Mouse (Mus musculus) olfactory bulb, adult 2 months (tissue): ENCODE measurements around the gene Proca1. TPM values are rescaled to one million over a fixed set of nuclear protein-coding genes. Genes with fewer than 3 reads are reported as not detected.

ENCODE experiments used
- H3K27ac ChIP-seq: fragments of 200-500 bp; 2 replicates; pipeline ENCODE4 v1.5.1; 2012; ENCODE audit warnings: low read depth, low read length; ENCODE audit not compliant: insufficient read depth
- H3K4me1 ChIP-seq: fragments of 200-500 bp; 2 replicates; pipeline ENCODE4 v1.6.1; 2012; ENCODE audit warnings: low read length; ENCODE audit not compliant: control insufficient read depth, insufficient read depth
- H3K4me3 ChIP-seq: fragments of 200-500 bp; 2 replicates; pipeline ENCODE4 v1.5.1; 2012; ENCODE audit warnings: mild to moderate bottlenecking, low read depth, low read length, moderate library complexity; ENCODE audit not compliant: insufficient read depth
- CTCF ChIP-seq: fragments of 200-500 bp; IDR thresholded peaks from 2 replicates; pipeline ENCODE4 v1.5.1; 2012; ENCODE audit warnings: low read depth, mild to moderate bottlenecking, low read length, moderate library complexity; ENCODE audit not compliant: insufficient read depth
- POLR2A ChIP-seq: fragments of 200-500 bp; IDR thresholded peaks from 2 replicates; pipeline ENCODE4 v1.6.1; 2012; ENCODE audit warnings: mild to moderate bottlenecking, low read depth, low read length, moderate library complexity; ENCODE audit not compliant: insufficient read depth
- WGBS: fragments of 180-500 bp; shearing (Covaris S2); methylation state at CpG from one replicate; pipeline ENCODE4 v1.1.7; 2018; 5-methylcytosine and 5-hydroxymethylcytosine counted together
- polyA plus RNA-seq: library from polyadenylated mRNA; stranded (reverse); fragments of >200 nt; gene quantifications from 2 replicates; pipeline ENCODE4 v1.2.4, GENCODE M21; 2012; ENCODE audit warnings: low replicate concordance; ENCODE audit not compliant: missing spikeins, insufficient read depth, insufficient read length

The Proca1 gene
- polyA plus RNA-seq = not detected in 2 replicates

- Histone ChIP-seq H3K27ac (no peak within 1 kb of the TSS), H3K4me1 (peaks cover 19% of the 10 kb centered on the region), H3K4me3 (no peak within 1 kb of the TSS)
- 74% methylated on average over 1 of the region's 1 CpGs for WGBS
- TF ChIP-seq CTCF = no peak
- TF ChIP-seq POLR2A = no peak
Measured at GRCm38 (mm10) chr11:78193113-78193512, at the start of gene Proca1. Gene Proca1, plus strand, starts transcription at chr11:78193392.

GRCm38 (mm10) chr11:78143520-78143919 lies 49.7 kb upstream of the Proca1 start:
- TF ChIP-seq POLR2A (no peak), CTCF (no peak)
- Histone ChIP-seq H3K4me1 (peaks cover 4% of the 10 kb centered on the region), H3K4me3 (no peak overlapping the region), H3K27ac (no peak overlapping the region)
- 82% methylated on average over 2 of the region's 2 CpGs for whole genome bisulfite sequencing

- WGBS = 83% methylated on average over 5 of the region's 5 CpGs
- H3K4me3 ChIP-seq = no peak overlapping the region
- no peak overlapping the region for H3K27ac ChIP-seq
- no peak for TF ChIP-seq POLR2A
- no peak for TF ChIP-seq CTCF
- H3K4me1 ChIP-seq = peaks cover 4% of the 10 kb centered on the region
Measured at GRCm38 (mm10) chr11:78146168-78146567, 47.0 kb upstream of the Proca1 start.

GRCm38 (mm10) chr11:78146707-78147543 lies 46.3 kb upstream of the Proca1 start:
- H3K27ac ChIP-seq = no peak overlapping the region
- peaks cover 4% of the 10 kb centered on the region for H3K4me1 ChIP-seq
- TF ChIP-seq POLR2A = no peak
- TF ChIP-seq CTCF = no peak
- H3K4me3 ChIP-seq = no peak overlapping the region
- WGBS = 80% methylated on average over 6 of the region's 6 CpGs

- TF ChIP-seq POLR2A = no peak
- no peak for TF ChIP-seq CTCF
- 32% methylated on average over 1 of the region's 1 CpGs for WGBS
- Histone ChIP-seq H3K27ac (no peak overlapping the region), H3K4me1 (peaks cover 27% of the 10 kb centered on the region), H3K4me3 (no peak overlapping the region)
Measured at GRCm38 (mm10) chr11:78151161-78151560, 42.0 kb upstream of the Proca1 start.

- TF ChIP-seq CTCF = no peak
- no peak for TF ChIP-seq POLR2A
- WGBS = 10% methylated on average over 9 of the region's 9 CpGs
- H3K4me1 ChIP-seq = peaks cover 24% of the 10 kb centered on the region
- H3K4me3 ChIP-seq = no peak overlapping the region
- H3K27ac ChIP-seq = peak overlapping the region; percentile 83
Measured at GRCm38 (mm10) chr11:78152299-78153231, 40.6 kb upstream of the Proca1 start.

- no peak overlapping the region for H3K4me3 ChIP-seq
- 35% methylated on average over 13 of the region's 13 CpGs for WGBS
- TF ChIP-seq CTCF (no peak), POLR2A (no peak)
- H3K4me1 ChIP-seq = peaks cover 24% of the 10 kb centered on the region
- peak overlapping the region; percentile 83 for H3K27ac ChIP-seq
Measured at GRCm38 (mm10) chr11:78153778-78154177, 39.4 kb upstream of the Proca1 start.

- Histone ChIP-seq H3K4me1 (peaks cover 26% of the 10 kb centered on the region), H3K27ac (no peak overlapping the region), H3K4me3 (no peak overlapping the region)
- WGBS = 71% methylated on average over 5 of the region's 5 CpGs
- TF ChIP-seq POLR2A (no peak), CTCF (no peak)
Measured at GRCm38 (mm10) chr11:78155674-78156073, 37.5 kb upstream of the Proca1 start.

GRCm38 (mm10) chr11:78156156-78156699 lies 37.0 kb upstream of the Proca1 start:
- WGBS = 68% methylated on average over 6 of the region's 6 CpGs
- Histone ChIP-seq H3K4me3 (no peak overlapping the region), H3K27ac (no peak overlapping the region), H3K4me1 (peaks cover 26% of the 10 kb centered on the region)
- no peak for TF ChIP-seq POLR2A
- no peak for TF ChIP-seq CTCF
